Mouse (Mus musculus): Measurements from ENCODE around the gene Cd79a. TPM values are rescaled to one million over a fixed set of nuclear protein-coding genes. Genes with fewer than 3 reads are reported as not detected.
"Not testable (repeated sequence)": the region's sequence is repeated elsewhere in the genome, so short reads cannot be mapped to it uniquely, and the experiment has no call there.

The Cd79a gene
- polyA plus RNA-seq, 1 experiment from 2014 or later: 0.89 TPM

DNA sequence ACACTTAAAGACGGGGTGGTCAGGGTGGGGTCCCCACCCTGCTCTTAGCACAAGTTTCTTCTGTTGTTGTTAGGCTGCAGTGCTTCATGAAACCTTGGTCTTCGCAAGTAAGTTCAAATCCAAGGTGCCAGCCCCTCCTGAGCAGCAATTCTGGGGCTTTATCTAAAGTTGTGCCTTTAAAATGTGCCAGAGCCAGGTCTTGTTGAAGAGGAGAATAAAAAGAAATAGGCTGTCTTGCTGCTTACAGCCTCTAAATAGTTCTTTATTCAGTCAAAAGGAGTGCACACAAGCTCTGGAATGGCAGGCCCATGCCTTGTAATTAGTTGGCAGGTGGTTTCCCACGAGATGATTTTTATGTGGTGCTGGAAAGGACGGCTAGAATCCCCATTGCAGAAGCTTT lies 10.1 kb upstream of the Cd79a start:
- Histone ChIP-seq H3K27me3 (no peaks in the 10 kb centered on the region), H3K4me2 (peak overlapping the region; percentile 89), H3K4me1 (peaks cover 28% of the 10 kb centered on the region), H3K27ac (peak overlapping the region; percentile 18; the same call in 1 of the 2 replicates), H3K9me3 (no peaks in the 10 kb centered on the region; the same call in 1 of the 2 replicates), H3K9ac (peak overlapping the region; percentile 100), H3K36me3 (peaks cover 59% of the 10 kb centered on the region), H3K4me3 (peak overlapping the region; percentile 99; the same call in 1 of the 2 replicates)
- no peak for ATAC-seq (ENCODE audit: insufficient number of reproducible peaks, insufficient read depth, low FRiP score, low TSS enrichment, low read depth)
- WGBS: 71% methylated on average over 4 of the region's 4 CpGs

DNA sequence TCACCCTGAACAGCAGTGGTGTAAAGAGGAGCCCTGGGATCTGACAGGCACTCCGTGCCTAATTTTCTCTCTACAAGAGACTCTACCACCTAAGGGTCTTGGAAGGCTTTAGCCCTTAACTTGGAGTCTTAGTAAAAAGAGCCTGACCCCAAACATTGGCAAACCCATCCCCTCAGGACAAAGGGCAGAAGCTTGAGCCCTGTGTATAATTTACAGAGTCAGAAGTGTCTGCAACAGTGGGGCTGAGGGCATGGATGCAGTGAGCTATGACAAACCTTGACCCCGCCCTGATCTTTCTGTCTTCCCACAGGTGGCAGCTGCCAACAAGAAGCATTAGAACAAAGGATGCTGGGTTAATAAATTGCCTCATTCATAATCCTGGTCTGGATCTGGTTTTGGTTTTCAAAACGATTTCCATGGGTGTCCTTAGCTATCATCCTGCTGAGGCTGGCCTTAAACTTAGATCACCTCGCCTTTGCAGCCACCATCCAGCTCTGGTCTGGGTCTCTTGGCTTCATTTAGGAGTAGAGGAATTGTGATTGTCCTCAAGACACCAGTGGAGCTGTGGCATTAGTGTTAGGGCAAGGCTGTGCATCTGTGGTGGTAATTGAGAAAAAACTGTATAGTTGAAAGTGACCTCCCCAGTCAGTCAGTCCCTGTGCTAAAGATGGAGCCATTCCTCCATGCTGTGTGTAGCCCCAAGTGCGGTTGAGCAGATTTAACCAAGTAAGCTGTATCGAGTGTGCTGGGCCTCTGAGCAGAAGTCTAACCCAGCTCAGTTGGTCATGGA lies 7.6 kb upstream of the Cd79a start:
- WGBS: 79% methylated on average over 6 of the region's 6 CpGs
- Histone ChIP-seq H3K9me3 (no peaks in the 10 kb centered on the region; the same call in 1 of the 2 replicates), H3K27me3 (no peaks in the 10 kb centered on the region), H3K4me2 (no peak overlapping the region), H3K9ac (no peak overlapping the region), H3K27ac (peak overlapping the region; percentile 35; the same call in 1 of the 2 replicates), H3K4me1 (peaks cover 28% of the 10 kb centered on the region), H3K36me3 (peaks cover 59% of the 10 kb centered on the region), H3K4me3 (no peak overlapping the region)
- ATAC-seq (ENCODE audit: insufficient number of reproducible peaks, insufficient read depth, low FRiP score, low TSS enrichment, low read depth): no peak

DNA sequence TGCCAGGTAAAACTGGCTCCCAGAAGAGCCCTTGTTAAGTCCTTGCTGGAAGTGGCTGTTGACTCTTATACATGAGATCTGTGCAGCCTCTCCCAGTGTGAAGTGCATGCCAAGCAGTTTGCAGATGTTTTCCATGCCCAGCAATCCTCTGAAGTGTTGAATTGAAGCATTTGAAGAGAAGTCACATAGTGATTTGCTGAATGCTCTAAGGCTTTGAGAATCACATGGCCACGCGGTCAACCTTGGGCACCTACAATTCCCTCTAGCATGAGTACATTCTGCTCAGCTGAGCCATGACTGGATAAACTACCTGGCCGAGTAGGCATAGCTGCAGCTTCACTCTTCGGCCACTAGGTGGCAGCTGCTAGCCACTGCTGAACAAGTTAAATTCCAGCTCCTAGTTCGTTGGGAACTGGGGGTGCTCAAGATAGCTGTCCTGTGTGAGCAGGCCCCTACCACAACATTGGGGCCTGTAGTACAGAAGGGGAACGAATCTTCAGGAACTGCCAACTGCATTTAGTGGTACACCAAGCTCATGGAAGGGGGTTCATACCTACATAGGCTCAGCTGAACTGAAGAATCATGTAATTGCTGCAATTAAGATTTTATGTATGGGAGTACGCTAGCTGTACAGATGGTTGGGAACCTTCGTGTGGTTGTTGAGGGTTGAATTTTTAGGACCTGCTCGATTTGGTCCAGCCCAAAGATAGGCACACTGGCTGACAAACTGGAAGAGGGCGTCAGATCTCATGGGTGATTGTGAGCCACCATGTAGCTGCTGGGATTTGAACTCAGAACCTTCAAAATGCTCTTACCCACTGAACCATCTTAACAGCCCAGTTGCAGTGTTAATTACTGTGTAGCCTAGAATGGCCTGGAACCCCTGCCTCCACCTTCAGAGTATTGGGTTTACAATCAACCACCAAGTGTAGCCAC lies 6.6 kb upstream of the Cd79a start:
- peaks cover 24% of the 10 kb centered on the region for H3K4me1 ChIP-seq
- H3K27ac ChIP-seq: peak overlapping the region; percentile 35; the same call in 1 of the 2 replicates
- no peak overlapping the region for H3K4me3 ChIP-seq
- H3K36me3 ChIP-seq: peaks cover 58% of the 10 kb centered on the region
- H3K9ac ChIP-seq: no peak overlapping the region
- H3K4me2 ChIP-seq: no peak overlapping the region
- 30% methylated on average over 10 of the region's 10 CpGs for WGBS
- H3K9me3 ChIP-seq: no peaks in the 10 kb centered on the region
- H3K27me3 ChIP-seq: no peaks in the 10 kb centered on the region
- ATAC-seq (ENCODE audit: insufficient number of reproducible peaks, insufficient read depth, low FRiP score, low TSS enrichment, low read depth): peak; percentile 49

DNA sequence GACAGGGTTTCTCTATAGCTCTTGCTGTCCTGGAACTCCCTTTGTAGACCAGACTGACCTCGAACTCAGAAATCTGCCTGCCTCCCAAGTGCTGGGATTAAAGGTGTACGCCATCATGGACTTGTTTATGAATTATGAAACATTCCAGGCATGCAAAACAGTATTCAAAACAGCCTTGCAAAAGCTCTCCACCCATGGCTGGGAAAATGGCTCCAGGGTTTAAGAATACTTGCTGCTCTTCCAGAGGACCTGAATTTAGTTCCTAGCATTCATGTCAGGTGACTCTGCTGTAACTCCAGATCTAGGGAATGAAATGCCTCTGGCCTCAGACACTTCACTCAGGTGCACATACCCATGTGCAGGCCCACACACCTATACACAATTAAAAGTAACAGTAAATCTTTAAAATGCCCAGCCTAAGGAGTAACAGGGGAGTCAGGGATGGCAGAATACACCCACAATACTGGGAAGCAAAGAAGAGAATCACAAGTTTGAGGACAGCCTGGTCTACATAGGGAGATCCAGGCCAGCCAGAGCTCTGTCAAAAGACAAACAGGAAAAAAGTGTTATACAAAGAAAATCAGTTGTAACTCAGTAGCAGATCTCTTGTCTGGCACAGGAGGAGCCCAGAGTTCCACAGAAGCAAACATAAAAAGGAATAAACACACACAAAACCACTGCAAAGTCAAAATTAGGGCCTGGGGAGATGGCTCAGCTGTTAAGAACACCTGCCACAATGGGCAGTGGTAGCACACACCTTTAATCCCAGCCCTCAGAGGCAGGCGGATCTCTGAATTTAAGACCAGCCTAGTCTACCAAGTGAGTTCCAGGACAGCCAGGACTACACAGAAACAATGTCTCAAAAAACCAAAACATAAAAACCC lies 5.7 kb upstream of the Cd79a start:
- no peak overlapping the region for H3K27ac ChIP-seq
- no peak overlapping the region for H3K4me2 ChIP-seq
- peaks cover 49% of the 10 kb centered on the region for H3K36me3 ChIP-seq
- H3K4me3 ChIP-seq: no peak overlapping the region
- no peaks in the 10 kb centered on the region for H3K9me3 ChIP-seq
- 62% methylated on average over 3 of the region's 3 CpGs for WGBS
- no peak overlapping the region for H3K9ac ChIP-seq
- peaks cover 15% of the 10 kb centered on the region for H3K4me1 ChIP-seq
- H3K27me3 ChIP-seq: no peaks in the 10 kb centered on the region
- ATAC-seq (ENCODE audit: insufficient number of reproducible peaks, insufficient read depth, low FRiP score, low TSS enrichment, low read depth): no peak

DNA sequence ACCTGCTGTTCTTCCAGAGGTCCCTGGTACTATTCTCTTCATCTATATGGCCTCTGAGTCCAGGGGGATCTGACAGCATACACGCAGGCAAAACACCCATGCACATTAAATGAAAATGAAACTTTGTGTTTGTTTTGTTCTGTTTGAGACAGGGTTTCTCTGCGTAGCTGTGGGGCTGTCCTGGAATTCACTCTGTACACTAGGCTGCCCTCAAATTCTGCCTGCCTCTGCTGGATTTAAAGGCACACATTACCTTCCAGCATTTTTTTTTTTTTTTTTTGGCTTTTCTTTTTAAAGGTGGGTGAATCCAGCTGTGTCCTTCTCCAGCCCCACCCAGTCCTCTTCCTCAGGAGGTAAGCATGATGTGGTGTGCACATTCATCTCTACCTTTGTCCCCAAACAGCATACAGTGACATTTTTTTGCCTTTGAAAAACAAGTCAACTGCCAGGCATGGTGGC lies 5.0 kb upstream of the Cd79a start:
- no peak overlapping the region for H3K4me3 ChIP-seq
- no peak overlapping the region for H3K27ac ChIP-seq
- H3K4me2 ChIP-seq: no peak overlapping the region
- H3K9ac ChIP-seq: no peak overlapping the region
- H3K27me3 ChIP-seq: no peaks in the 10 kb centered on the region
- ATAC-seq (ENCODE audit: insufficient number of reproducible peaks, insufficient read depth, low FRiP score, low TSS enrichment, low read depth): no peak
- 66% methylated on average over 2 of the region's 2 CpGs for WGBS
- peaks cover 42% of the 10 kb centered on the region for H3K36me3 ChIP-seq
- no peaks in the 10 kb centered on the region for H3K9me3 ChIP-seq
- peaks cover 8% of the 10 kb centered on the region for H3K4me1 ChIP-seq

DNA sequence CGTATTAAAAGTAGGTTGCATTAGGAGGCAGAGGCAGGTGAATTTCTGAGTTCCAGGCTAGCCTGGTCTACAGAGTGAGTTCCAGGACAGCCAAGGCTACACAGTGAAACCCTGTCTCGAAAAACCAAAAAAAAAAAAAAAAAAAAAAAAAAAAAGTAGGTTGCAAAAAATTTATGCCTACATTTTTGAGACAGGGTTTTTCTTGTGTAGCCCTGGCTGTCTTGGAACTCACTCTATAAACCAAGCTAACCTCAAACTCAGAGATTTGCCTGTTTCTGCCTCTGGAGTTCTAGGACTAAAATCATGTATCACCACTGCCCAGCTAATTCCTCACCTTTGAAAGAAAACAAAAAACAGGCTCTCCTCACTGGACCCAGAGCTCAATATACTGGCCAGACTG lies 1.4 kb upstream of the Cd79a start:
- not testable (repeated sequence) for H3K36me3 ChIP-seq; H3K4me3 ChIP-seq; ATAC-seq (ENCODE audit: insufficient number of reproducible peaks, insufficient read depth, low FRiP score, low TSS enrichment, low read depth); H3K4me2 ChIP-seq; H3K9me3 ChIP-seq; H3K4me1 ChIP-seq; H3K27me3 ChIP-seq; H3K27ac ChIP-seq; H3K9ac ChIP-seq
- WGBS: 83% methylated on average over 2 of the region's 2 CpGs

DNA sequence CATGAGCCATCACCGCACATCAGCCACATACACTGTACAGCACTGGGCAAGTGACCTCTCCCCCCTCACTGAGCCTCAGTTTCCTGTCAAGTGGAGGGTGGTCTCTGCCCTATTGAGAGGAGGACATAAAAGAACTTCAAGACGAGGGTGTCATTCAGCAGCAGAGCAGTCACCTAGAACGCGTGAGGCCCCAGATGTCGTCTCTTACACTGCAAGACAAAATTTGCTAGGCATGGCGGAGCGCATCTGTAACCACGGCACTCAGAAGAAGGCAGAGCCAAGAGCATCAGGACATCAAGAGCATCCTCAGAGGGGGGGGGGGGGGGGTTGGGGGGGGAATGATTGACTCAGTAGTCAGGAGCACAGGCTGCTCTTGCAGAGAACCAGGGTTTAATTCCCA lies 912 bp upstream of the Cd79a start:
- Histone ChIP-seq H3K9ac (no peak overlapping the region), H3K4me3 (no peak overlapping the region), H3K9me3 (no peaks in the 10 kb centered on the region), H3K36me3 (0 out of 2 replicates have a peak, but pooled peaks cover 1% of the 10 kb centered on the region), H3K4me1 (no peaks in the 10 kb centered on the region), H3K4me2 (no peak overlapping the region), H3K27me3 (no peaks in the 10 kb centered on the region), H3K27ac (no peak overlapping the region)
- ATAC-seq (ENCODE audit: insufficient number of reproducible peaks, insufficient read depth, low FRiP score, low TSS enrichment, low read depth): no peak
- WGBS: 84% methylated on average over 8 of the region's 8 CpGs

DNA sequence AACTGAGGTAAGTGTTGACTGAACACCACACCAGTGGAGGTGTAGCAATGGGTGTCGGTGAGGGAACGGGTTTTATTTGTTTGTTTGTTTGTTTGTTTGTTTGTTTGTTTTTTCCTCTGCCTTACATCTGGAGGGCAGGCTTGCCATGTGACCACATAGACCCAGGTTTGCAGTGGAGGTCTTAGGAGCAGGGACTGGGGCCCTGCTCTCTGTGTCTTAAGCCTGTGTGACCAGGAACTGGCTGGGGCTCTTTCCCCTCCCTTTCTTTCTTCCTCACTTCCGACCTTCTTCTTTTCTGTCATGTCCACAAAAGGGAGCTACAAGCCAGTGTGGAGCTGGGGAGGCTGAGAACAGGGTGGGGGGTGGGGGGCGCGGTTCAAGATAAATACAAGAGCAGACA lies 778 bp downstream of the Cd79a start:
- WGBS: 76% methylated on average over 5 of the region's 5 CpGs
- Histone ChIP-seq H3K36me3 (no peaks in the 10 kb centered on the region), H3K9me3 (no peaks in the 10 kb centered on the region), H3K27me3 (no peaks in the 10 kb centered on the region), H3K4me1 (peaks cover 7% of the 10 kb centered on the region; the same call in 1 of the 2 replicates), H3K27ac (no peak overlapping the region), H3K4me3 (no peak overlapping the region), H3K4me2 (no peak overlapping the region), H3K9ac (no peak overlapping the region)
- ATAC-seq (ENCODE audit: insufficient number of reproducible peaks, insufficient read depth, low FRiP score, low TSS enrichment, low read depth): no peak

DNA sequence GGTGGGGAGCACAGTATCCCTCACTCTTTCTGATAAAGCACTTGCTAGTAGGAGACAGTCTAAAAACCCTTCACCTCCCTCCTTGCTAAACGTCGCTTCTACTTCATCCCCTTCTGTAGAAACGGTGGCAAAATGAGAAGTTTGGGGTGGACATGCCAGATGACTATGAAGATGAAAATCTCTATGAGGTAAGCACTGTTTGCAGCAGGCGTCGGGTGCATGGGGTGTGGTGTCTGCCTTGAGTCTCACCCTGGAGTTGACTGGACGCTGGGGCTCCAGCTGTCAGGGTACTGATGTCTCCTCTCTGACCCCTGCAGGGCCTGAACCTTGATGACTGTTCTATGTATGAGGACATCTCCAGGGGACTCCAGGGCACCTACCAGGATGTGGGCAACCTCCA lies 3.9 kb downstream of the Cd79a start:
- H3K4me3 ChIP-seq: no peak overlapping the region
- H3K4me1 ChIP-seq: peaks cover 28% of the 10 kb centered on the region
- H3K27ac ChIP-seq: no peak overlapping the region
- H3K9me3 ChIP-seq: no peaks in the 10 kb centered on the region
- H3K9ac ChIP-seq: no peak overlapping the region
- no peaks in the 10 kb centered on the region for H3K27me3 ChIP-seq
- no peak overlapping the region for H3K4me2 ChIP-seq
- no peaks in the 10 kb centered on the region for H3K36me3 ChIP-seq
- WGBS: 86% methylated on average over 6 of the region's 6 CpGs
- ATAC-seq (ENCODE audit: insufficient number of reproducible peaks, insufficient read depth, low FRiP score, low TSS enrichment, low read depth): no peak

DNA sequence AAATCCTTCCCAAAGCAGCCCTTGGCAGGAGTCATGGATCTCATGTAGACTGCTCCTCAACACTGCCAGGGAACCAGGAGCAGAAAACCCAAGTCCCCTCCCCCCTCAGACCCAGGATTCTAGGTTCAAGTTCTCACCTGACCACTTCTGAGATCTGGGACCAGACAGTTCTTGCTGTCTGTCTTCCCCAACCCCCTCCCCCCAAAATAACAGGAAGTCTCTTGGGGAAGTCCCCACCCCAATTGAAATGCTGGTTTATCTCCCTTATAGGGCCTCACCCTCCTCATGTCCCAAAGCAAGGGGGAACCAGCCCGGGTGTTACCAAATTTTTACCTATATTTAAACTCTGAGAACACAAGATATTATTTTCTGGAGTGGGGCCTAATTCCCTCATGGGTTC lies 4.7 kb downstream of the Cd79a start:
- Histone ChIP-seq H3K9ac (peak overlapping the region; percentile 84; the same call in 1 of the 2 replicates), H3K4me3 (no peak overlapping the region; the same call in 1 of the 2 replicates), H3K4me2 (peak overlapping the region; percentile 76), H3K36me3 (no peaks in the 10 kb centered on the region), H3K4me1 (peaks cover 36% of the 10 kb centered on the region), H3K27me3 (no peaks in the 10 kb centered on the region), H3K27ac (peak overlapping the region; percentile 87), H3K9me3 (no peaks in the 10 kb centered on the region)
- 62% methylated on average over 1 of the region's 1 CpGs for WGBS
- no peak for ATAC-seq (ENCODE audit: insufficient number of reproducible peaks, insufficient read depth, low FRiP score, low TSS enrichment, low read depth)

DNA sequence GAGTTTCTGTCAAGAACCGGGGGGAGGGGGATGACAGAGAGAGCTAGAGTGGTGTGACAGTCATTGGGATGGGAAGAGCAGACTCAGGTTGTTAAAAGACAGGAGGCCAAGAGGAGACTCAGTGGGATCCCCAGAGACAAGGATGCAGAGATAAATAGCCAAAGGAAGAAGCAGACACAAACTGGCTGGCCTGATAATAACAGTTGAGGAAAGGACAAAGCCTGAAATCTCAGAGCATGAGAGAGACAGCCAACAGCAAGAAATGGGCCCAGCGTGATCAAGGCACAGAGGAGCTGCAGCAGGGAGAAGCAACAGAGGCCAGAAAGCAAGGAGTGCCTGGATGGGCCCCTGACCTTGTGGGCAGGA lies 5.1 kb downstream of the Cd79a start:
- Histone ChIP-seq H3K4me1 (peaks cover 40% of the 10 kb centered on the region), H3K27me3 (no peaks in the 10 kb centered on the region), H3K9me3 (no peaks in the 10 kb centered on the region), H3K4me3 (peak overlapping the region; percentile 81), H3K36me3 (no peaks in the 10 kb centered on the region), H3K9ac (peak overlapping the region; percentile 84), H3K4me2 (peak overlapping the region; percentile 76), H3K27ac (peak overlapping the region; percentile 87)
- whole genome bisulfite sequencing: 55% methylated on average over 2 of the region's 2 CpGs
- no peak for ATAC-seq (ENCODE audit: insufficient number of reproducible peaks, insufficient read depth, low FRiP score, low TSS enrichment, low read depth)
